Mouse (Mus musculus) gastrocnemius, postnatal 10 days (tissue): ENCODE measurements around the gene Cul4a. TPM values are rescaled to one million over a fixed set of nuclear protein-coding genes. Genes with fewer than 3 reads are reported as not detected.

Experiments
- DNase-seq: peaks from one replicate; pipeline ENCODE4 v3.0.0; 2021; ENCODE audit warnings: mixed read lengths
- total RNA-seq, 2 experiments: library from RNA; stranded (reverse); gene quantifications; 2 replicates each; pipeline ENCODE4 v1.2.3; 2021

The Cul4a gene
- total RNA-seq, 2 experiments from 2014 or later, result 92.3 to 92.4 TPM

GRCm38 (mm10) chr8:13139641-13140182 lies 34.3 kb downstream of the Cul4a start:
- DNase-seq, result no peak

DNA sequence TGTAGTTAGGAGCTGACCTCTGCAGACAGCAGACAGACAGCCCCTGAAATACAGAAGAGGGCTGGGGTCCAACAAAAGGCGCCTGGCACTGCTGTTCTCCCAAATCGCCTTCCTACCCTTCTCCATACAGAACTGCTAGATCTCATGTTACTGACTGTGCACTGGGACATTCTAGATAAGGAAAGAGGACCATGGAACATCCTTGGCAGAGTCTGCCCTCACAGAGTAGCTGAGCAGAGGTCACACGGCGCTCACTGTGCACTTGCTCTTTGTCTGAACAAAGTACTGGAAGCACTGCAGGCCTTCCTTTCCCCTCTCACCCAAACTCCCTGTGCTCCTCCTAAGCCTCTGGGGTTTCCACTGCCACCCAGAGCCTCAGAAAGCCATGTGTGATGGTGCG lies 36.3 kb downstream of the Cul4a start:
- DNase-seq, result no peak

GRCm38 (mm10) chr8:13148476-13148875 lies 43.1 kb downstream of the Cul4a start:
- no peak for DNase-seq

GRCm38 (mm10) chr8:13149287-13149686 lies 43.9 kb downstream of the Cul4a start:
- DNase-seq, result no peak

- DNase-seq, result no peak
Observed at GRCm38 (mm10) chr8:13149866-13150265, 44.4 kb downstream of the Cul4a start.

- DNase-seq, result no peak
Observed at GRCm38 (mm10) chr8:13150929-13151328, 45.5 kb downstream of the Cul4a start.

GRCm38 (mm10) chr8:13154099-13154498 lies 48.7 kb downstream of the Cul4a start:
- no peak for DNase-seq

DNA sequence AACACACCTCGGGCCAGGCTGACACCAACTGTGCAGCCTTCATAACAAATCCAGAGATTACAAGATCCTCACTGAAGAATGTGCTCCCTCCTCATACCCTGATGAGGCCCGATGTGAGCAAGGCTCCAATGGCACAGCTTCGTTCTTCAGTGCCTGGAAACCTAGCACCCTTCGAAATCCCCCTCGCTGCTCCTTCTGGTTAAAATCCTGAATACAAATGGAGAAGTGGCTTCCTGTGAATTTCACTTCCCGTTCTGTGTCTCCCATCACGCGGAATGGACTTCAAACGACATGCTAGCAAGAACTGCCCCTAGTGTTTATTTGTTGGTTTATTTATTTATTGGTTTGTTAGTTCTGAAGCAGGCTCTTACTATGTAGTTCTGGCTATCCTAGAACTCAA lies 49.9 kb downstream of the Cul4a start:
- no peak for DNase-seq

- DNase-seq, result no peak
Observed at GRCm38 (mm10) chr8:13156327-13157097, 51.1 kb downstream of the Cul4a start.

- peak; percentile 100 for DNase-seq
Observed at GRCm38 (mm10) chr8:13158718-13159376, 53.4 kb downstream of the Cul4a start, which contains the start of gene Lamp1. Gene Lamp1 (plus strand): TSS chr8:13159161.

- DNase-seq, result peak; percentile 36
Observed at GRCm38 (mm10) chr8:13159377-13159881, 54.0 kb downstream of the Cul4a start.

- DNase-seq, result no peak
Observed at GRCm38 (mm10) chr8:13160691-13161090, 55.3 kb downstream of the Cul4a start.

GRCm38 (mm10) chr8:13162098-13162497 lies 56.7 kb downstream of the Cul4a start:
- DNase-seq, result no peak

DNA sequence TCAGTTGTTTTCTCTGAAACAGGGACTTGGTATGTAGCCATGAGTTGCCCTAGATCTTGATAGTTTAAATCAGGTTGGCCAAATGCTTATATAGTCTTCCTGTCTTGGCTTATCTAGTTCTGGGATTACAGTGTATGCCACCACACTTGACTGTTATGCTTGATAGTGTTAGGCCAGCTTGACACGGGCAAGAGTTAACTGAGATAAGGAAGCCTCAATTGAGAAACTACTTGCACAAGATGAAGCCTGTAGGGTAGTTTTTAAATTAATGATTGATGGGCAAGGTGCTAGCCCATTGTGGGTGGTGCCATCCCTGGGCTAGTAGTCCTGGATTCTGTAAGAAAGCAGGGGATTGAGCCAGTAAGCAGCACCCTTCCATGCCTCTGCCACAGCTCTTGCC lies 58.1 kb downstream of the Cul4a start:
- no peak for DNase-seq

GRCm38 (mm10) chr8:13164361-13164760 lies 58.9 kb downstream of the Cul4a start:
- DNase-seq, result no peak

DNA sequence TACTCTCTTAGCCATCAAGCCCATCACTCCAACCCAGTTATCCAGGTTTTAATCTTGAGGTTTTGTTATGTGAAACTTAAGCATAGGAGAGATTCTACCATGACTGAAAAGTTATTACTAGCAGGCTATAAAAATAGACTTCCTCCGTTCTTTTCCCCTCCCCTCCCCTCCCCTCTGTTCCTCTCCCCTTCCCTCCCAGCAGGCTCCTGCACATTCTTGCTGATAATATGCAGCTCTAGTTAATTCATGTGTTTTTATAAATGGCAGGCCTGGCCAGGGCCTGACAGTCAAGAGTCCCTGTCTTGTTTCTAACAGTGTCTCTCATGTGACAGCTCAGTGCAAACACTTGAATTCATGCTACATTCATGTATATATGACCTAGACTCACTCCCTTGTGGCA lies 65.1 kb downstream of the Cul4a start:
- DNase-seq, result no peak

GRCm38 (mm10) chr8:13174305-13174704 lies 68.9 kb downstream of the Cul4a start:
- no peak for DNase-seq

GRCm38 (mm10) chr8:13174811-13175210 lies 69.4 kb downstream of the Cul4a start:
- DNase-seq, result no peak

DNA sequence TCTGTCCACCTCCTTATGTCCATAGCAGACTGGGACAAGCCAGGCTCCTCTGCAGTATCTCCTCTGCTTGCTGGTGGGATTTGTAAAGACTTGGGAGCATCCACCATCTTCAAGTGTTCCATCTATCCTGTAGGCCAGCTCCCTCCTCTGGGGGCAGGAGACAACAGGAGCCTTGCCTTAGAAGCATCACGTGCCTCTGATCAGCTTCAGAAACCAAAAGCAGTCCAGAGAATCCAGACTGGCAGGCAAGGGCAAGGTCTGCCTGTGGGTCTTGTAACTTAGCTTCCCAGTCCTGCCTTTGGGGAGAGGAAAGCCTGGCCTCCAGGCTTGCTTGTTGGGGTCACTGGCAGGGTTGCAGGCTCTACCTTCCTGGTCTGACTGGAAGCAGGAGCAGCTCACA lies 70.2 kb downstream of the Cul4a start:
- DNase-seq, result no peak

GRCm38 (mm10) chr8:13177173-13177852 lies 71.9 kb downstream of the Cul4a start:
- no peak for DNase-seq

GRCm38 (mm10) chr8:13178137-13178536 lies 72.7 kb downstream of the Cul4a start:
- no peak for DNase-seq

DNA sequence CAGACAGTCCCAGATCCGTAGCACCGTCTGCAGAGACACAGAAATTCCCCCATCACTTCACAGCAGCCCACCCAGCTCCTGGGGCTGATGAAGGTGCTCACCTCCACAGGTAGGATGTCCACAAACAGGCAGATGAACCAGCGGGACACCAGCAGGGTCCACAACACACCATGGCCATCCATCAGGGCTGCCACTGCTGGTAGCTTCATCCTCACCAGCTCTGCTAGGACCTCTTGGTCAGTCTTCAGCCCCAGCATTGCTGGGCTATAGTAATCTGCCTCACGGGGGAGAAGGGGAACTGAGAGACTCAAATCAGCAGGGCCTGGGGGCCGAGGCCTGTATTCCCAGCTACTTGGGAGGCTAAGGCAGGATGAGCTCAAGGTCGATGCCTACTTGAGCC lies 74.1 kb downstream of the Cul4a start:
- DNase-seq, result no peak

- DNase-seq, result no peak
Observed at GRCm38 (mm10) chr8:13179948-13180347, 74.5 kb downstream of the Cul4a start.
